Mouse (Mus musculus): ENCODE measurements around the gene Ryr2. TPM values are rescaled to one million over a fixed set of nuclear protein-coding genes. Genes with fewer than 3 reads are reported as not detected.
"Not testable (repeated sequence)": the region's sequence is repeated elsewhere in the genome, so short reads cannot be mapped to it uniquely, and the experiment has no call there.

Ryr2 gene
- polyA plus RNA-seq, 1 experiment from 2014 or later = 0.78 TPM

GRCm38 (mm10) chr13:11566486-11566885 lies 540.3 kb downstream of the Ryr2 start:
- Histone ChIP-seq H3K4me1 (ENCODE audit: insufficient read depth, low read depth, low read length) (no peaks in the 10 kb centered on the region), H3K4me3 (ENCODE audit: low read depth, low read length) (no peak overlapping the region), H3K36me3 (ENCODE audit: insufficient read depth, low read length) (no peaks in the 10 kb centered on the region), H3K27ac (ENCODE audit: low read length) (no peak overlapping the region), H3K9me3 (ENCODE audit: low read length) (no peaks in the 10 kb centered on the region), H3K27me3 (replicated peaks; ENCODE audit: insufficient read depth, low read length) (no peaks in the 10 kb centered on the region), H3K9ac (replicated peaks; ENCODE audit: low read depth) (no peak overlapping the region), H3K4me2 (replicated peaks; ENCODE audit: low read depth, low read length) (no peak overlapping the region)
- no peak for TF ChIP-seq EP300 (IDR thresholded peaks at IDR 0.05)
- no peak for TF ChIP-seq CTCF (IDR thresholded peaks at IDR 0.05)
- peak; percentile 56 for DNase-seq (ENCODE audit: low spot score)
- ATAC-seq = peak; percentile 73
- WGBS = 42% methylated on average over 9 of the region's 9 CpGs

GRCm38 (mm10) chr13:11563224-11564024 lies 543.3 kb downstream of the Ryr2 start:
- H3K27me3 ChIP-seq (replicated peaks; ENCODE audit: insufficient read depth, low read length) = no peaks in the 10 kb centered on the region
- H3K4me2 ChIP-seq (replicated peaks; ENCODE audit: low read depth, low read length) = no peak overlapping the region
- no peak overlapping the region for H3K9ac ChIP-seq (replicated peaks; ENCODE audit: low read depth)
- H3K4me3 ChIP-seq (ENCODE audit: low read depth, low read length) = no peak overlapping the region
- no peak for ATAC-seq
- H3K27ac ChIP-seq (ENCODE audit: low read length) = no peak overlapping the region
- no peaks in the 10 kb centered on the region for H3K36me3 ChIP-seq (ENCODE audit: insufficient read depth, low read length)
- TF ChIP-seq EP300 (IDR thresholded peaks at IDR 0.05) (no peak), CTCF (IDR thresholded peaks at IDR 0.05) (peak; percentile 73)
- WGBS = 11% methylated on average over 1 of the region's 1 CpGs
- no peaks in the 10 kb centered on the region for H3K9me3 ChIP-seq (ENCODE audit: low read length)
- DNase-seq (ENCODE audit: low spot score) = peak; percentile 46
- H3K4me1 ChIP-seq (ENCODE audit: insufficient read depth, low read depth, low read length) = no peaks in the 10 kb centered on the region

- WGBS = 81% methylated on average over 3 of the region's 3 CpGs
- Histone ChIP-seq H3K9me3 (ENCODE audit: low read length) (no peaks in the 10 kb centered on the region), H3K4me1 (ENCODE audit: insufficient read depth, low read depth, low read length) (no peaks in the 10 kb centered on the region), H3K9ac (replicated peaks; ENCODE audit: low read depth) (no peak overlapping the region), H3K4me2 (replicated peaks; ENCODE audit: low read depth, low read length) (no peak overlapping the region), H3K4me3 (ENCODE audit: low read depth, low read length) (no peak overlapping the region), H3K36me3 (ENCODE audit: insufficient read depth, low read length) (no peaks in the 10 kb centered on the region), H3K27me3 (replicated peaks; ENCODE audit: insufficient read depth, low read length) (no peaks in the 10 kb centered on the region), H3K27ac (ENCODE audit: low read length) (no peak overlapping the region)
- TF ChIP-seq CTCF (IDR thresholded peaks at IDR 0.05) (no peak), EP300 (IDR thresholded peaks at IDR 0.05) (no peak)
- ATAC-seq (no peak), DNase-seq (ENCODE audit: low spot score) (no peak)
Measured at GRCm38 (mm10) chr13:11549644-11550043, 557.1 kb downstream of the Ryr2 start.

- not testable (repeated sequence) for H3K4me1 ChIP-seq (ENCODE audit: insufficient read depth, low read depth, low read length); DNase-seq (ENCODE audit: low spot score); H3K9ac ChIP-seq (replicated peaks; ENCODE audit: low read depth); ATAC-seq; H3K4me2 ChIP-seq (replicated peaks; ENCODE audit: low read depth, low read length); H3K4me3 ChIP-seq (ENCODE audit: low read depth, low read length); H3K36me3 ChIP-seq (ENCODE audit: insufficient read depth, low read length); H3K27ac ChIP-seq (ENCODE audit: low read length); H3K27me3 ChIP-seq (replicated peaks; ENCODE audit: insufficient read depth, low read length); H3K9me3 ChIP-seq (ENCODE audit: low read length)
- 46% methylated on average over 15 of the region's 15 CpGs for WGBS
Measured at GRCm38 (mm10) chr13:11549136-11549535, 557.6 kb downstream of the Ryr2 start.

GRCm38 (mm10) chr13:11545841-11546240 lies 560.9 kb downstream of the Ryr2 start:
- Histone ChIP-seq H3K27ac (ENCODE audit: low read length) (no peak overlapping the region), H3K9ac (replicated peaks; ENCODE audit: low read depth) (no peak overlapping the region), H3K9me3 (ENCODE audit: low read length) (no peaks in the 10 kb centered on the region), H3K27me3 (replicated peaks; ENCODE audit: insufficient read depth, low read length) (no peaks in the 10 kb centered on the region), H3K4me3 (ENCODE audit: low read depth, low read length) (no peak overlapping the region), H3K36me3 (ENCODE audit: insufficient read depth, low read length) (no peaks in the 10 kb centered on the region), H3K4me1 (ENCODE audit: insufficient read depth, low read depth, low read length) (no peaks in the 10 kb centered on the region), H3K4me2 (replicated peaks; ENCODE audit: low read depth, low read length) (no peak overlapping the region)
- peak; percentile 51 for DNase-seq (ENCODE audit: low spot score)
- no peak for TF ChIP-seq EP300 (IDR thresholded peaks at IDR 0.05)
- TF ChIP-seq CTCF (IDR thresholded peaks at IDR 0.05) = no peak
- WGBS = 22% methylated on average over 7 of the region's 7 CpGs
- no peak for ATAC-seq

- H3K4me1 ChIP-seq (ENCODE audit: insufficient read depth, low read depth, low read length) = no peaks in the 10 kb centered on the region
- DNase-seq (ENCODE audit: low spot score) (no peak), ATAC-seq (no peak)
- H3K4me2 ChIP-seq (replicated peaks; ENCODE audit: low read depth, low read length) = no peak overlapping the region
- no peak overlapping the region for H3K27ac ChIP-seq (ENCODE audit: low read length)
- H3K4me3 ChIP-seq (ENCODE audit: low read depth, low read length) = no peak overlapping the region
- H3K9me3 ChIP-seq (ENCODE audit: low read length) = no peaks in the 10 kb centered on the region
- no peak overlapping the region for H3K9ac ChIP-seq (replicated peaks; ENCODE audit: low read depth)
- WGBS = 80% methylated on average over 3 of the region's 3 CpGs
- no peaks in the 10 kb centered on the region for H3K36me3 ChIP-seq (ENCODE audit: insufficient read depth, low read length)
- TF ChIP-seq EP300 (IDR thresholded peaks at IDR 0.05) (no peak), CTCF (IDR thresholded peaks at IDR 0.05) (no peak)
- no peaks in the 10 kb centered on the region for H3K27me3 ChIP-seq (replicated peaks; ENCODE audit: insufficient read depth, low read length)
Measured at GRCm38 (mm10) chr13:11542546-11542945, 564.2 kb downstream of the Ryr2 start.

Measured in lung, postnatal 0 days (tissue).